Mouse (Mus musculus) liver, embryonic 14 days (tissue): ENCODE measurements around the gene Lcn12. TPM values are rescaled to one million over a fixed set of nuclear protein-coding genes. Genes with fewer than 3 reads are reported as not detected.

Source experiments
- polyA plus RNA-seq: library from polyadenylated mRNA; depleted of rRNA; stranded (reverse); fragments of >200 nt; gene quantifications from 2 replicates; pipeline ENCODE4 v1.2.3, GENCODE M21; 2012; rRNA removed

Lcn12 gene
- not detected in 2 replicates for polyA plus RNA-seq

GRCm38 (mm10) chr2:25493476-25493961 lies at the start of gene Lcn12:
TSS of gene Lcn12 (minus strand) at chr2:25493911.

GRCm38 (mm10) chr2:25501593-25502486 lies 8.1 kb upstream of the Lcn12 start, which contains the start of gene C8g:
TSS of gene C8g (minus strand) at chr2:25501719.

DNA sequence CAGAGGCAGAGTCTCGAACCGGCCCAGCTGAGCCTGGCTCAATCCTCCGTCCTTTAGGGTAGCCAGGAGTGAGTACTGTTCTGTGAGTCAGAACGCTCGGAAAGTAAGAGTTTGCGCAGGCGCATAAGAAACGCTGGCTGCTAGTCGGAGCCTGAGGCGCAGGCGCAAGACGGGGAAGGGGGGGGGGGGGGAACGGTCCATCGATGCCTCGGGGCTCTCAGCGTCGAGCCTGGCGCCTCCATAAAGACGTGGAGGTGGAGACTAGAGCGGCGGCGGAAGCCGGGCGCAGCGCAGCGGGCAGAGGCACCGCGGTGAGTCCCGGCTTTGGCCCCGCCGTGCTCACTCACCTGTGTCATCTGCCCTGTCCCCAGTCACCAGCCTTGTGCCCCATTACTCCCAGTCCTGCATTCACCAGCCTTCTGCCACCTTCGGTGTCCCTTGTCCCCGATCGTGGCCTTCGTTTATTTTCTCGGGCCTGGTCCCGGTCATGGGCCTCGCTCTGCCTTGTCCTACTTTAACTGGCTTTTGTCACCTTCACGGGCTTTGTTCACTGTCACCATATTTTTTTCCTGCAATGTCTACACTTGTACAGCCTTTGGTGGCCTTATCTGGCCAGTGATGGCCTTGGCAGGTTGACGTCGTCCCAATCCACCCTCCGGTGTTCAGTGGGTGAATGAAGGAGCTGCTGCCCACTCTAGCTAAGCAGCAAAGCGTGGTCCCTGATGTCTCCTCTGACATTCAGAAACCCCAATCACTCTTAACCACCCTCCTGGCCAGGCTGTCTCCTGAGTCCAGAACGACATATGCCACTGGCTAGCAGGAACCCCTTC lies 7.1 kb upstream of the Lcn12 start, which contains the start of gene Fbxw5:
Gene Fbxw5 (plus strand): TSS at position 175 of the 830 bp plus-strand sequence.

GRCm38 (mm10) chr2:25469969-25470368 lies 23.7 kb downstream of the Lcn12 start, which contains the start of gene Ptgds:
TSS of gene Ptgds (minus strand) at chr2:25470046.

GRCm38 (mm10) chr2:25460551-25461309 lies 33.0 kb downstream of the Lcn12 start, which contains the start of gene Paxx:
TSS of gene Paxx (minus strand) at chr2:25461094.

DNA sequence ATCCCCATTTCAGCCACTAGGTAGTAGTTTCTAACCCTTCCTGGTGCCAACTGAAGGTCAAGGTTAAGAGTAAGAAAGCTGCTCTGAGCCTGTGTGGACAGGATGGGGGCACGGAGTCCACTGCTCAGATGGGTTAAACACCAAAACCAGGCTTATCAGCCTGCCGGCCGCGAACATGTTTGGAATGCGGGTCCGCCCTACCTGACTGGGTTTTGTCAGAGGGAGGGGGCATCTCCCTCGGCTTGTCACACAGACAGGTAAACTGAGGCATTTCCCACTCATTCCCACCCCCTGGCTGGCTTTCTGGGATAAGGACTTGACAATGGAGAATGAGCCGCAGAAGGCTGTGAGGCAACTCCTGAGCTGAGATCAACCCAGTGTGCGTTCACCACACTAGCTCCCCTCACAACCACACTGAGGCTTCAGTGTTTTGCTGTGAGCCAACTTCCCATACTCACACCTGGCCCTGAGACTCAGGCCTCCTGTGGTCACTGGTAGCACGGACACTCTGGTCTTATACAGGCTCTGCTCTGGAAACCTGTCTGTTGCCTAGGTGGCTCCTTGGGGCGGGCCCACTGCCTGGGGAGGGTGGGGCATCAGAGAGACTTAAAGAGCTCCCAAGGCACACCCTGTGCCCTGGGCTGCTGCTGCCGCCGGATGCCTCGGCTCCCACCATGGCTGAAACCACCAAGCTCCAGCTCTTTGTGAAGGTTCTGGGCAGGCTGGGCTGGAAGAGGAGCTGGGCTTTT lies 37.3 kb downstream of the Lcn12 start, which contains the start of gene Clic3:
Gene Clic3 (plus strand): TSS at position 634 of the 749 bp plus-strand sequence.

Other genes starting within 250 kb of the Lcn12 start
- 4.7 and 5.3 TPM in 2 replicates for gene AL732309.1, start 247.0 kb downstream of the Lcn12 start, polyA plus RNA-seq
- 6.5 and 7.9 TPM in 2 replicates for gene Tmem203, start 238.5 kb downstream of the Lcn12 start, polyA plus RNA-seq
- 2.0 and 3.1 TPM in 2 replicates for gene Tprn, start 231.3 kb downstream of the Lcn12 start, polyA plus RNA-seq
- 70.9 and 83.9 TPM in 2 replicates for gene Ssna1, start 221.5 kb downstream of the Lcn12 start, polyA plus RNA-seq
- 21.4 and 24.9 TPM in 2 replicates for gene Anapc2, start 221.4 kb downstream of the Lcn12 start, polyA plus RNA-seq
- gene Tmem210, start 205.8 kb downstream of the Lcn12 start, polyA plus RNA-seq = not detected in 2 replicates
- 0.02 TPM in 1 of 2 replicates, not detected in the other for gene Lrrc26, start 204.0 kb downstream of the Lcn12 start, polyA plus RNA-seq
- gene Grin1, start 174.7 kb downstream of the Lcn12 start, polyA plus RNA-seq = 0.02 and 0.03 TPM in 2 replicates
- 5.0 and 8.0 TPM in 2 replicates for gene Man1b1, start 161.6 kb downstream of the Lcn12 start, polyA plus RNA-seq
- 9.5 and 11.0 TPM in 2 replicates for gene Dpp7, start 137.6 kb downstream of the Lcn12 start, polyA plus RNA-seq
- gene Uap1l1, start 128.2 kb downstream of the Lcn12 start, polyA plus RNA-seq = 3.3 and 4.3 TPM in 2 replicates
- 18.3 and 19.0 TPM in 2 replicates for gene Sapcd2, start 121.6 kb downstream of the Lcn12 start, polyA plus RNA-seq
- gene Entpd2, start 98.0 kb downstream of the Lcn12 start, polyA plus RNA-seq = 0.18 and 0.22 TPM in 2 replicates
- gene Npdc1, start 94.6 kb downstream of the Lcn12 start, polyA plus RNA-seq = 3.2 and 3.7 TPM in 2 replicates
- gene Fut7, start 70.6 kb downstream of the Lcn12 start, polyA plus RNA-seq = 0.37 and 0.68 TPM in 2 replicates
- 1.9 and 2.4 TPM in 2 replicates for gene Abca2, start 65.2 kb downstream of the Lcn12 start, polyA plus RNA-seq
- gene Clic3, start 37.1 kb downstream of the Lcn12 start, polyA plus RNA-seq = 0.14 and 0.23 TPM in 2 replicates
- gene Paxx, start 32.8 kb downstream of the Lcn12 start, polyA plus RNA-seq = 7.5 and 7.9 TPM in 2 replicates
- gene Ptgds, start 23.9 kb downstream of the Lcn12 start, polyA plus RNA-seq = 0.21 TPM in 2 replicates
- gene Fbxw5, start 6.8 kb upstream of the Lcn12 start, polyA plus RNA-seq = 4.5 and 8.5 TPM in 2 replicates
- gene C8g, start 7.8 kb upstream of the Lcn12 start, polyA plus RNA-seq = 19.1 and 24.6 TPM in 2 replicates
- gene Traf2, start 53.0 kb upstream of the Lcn12 start, polyA plus RNA-seq = 5.3 and 6.8 TPM in 2 replicates
- gene Edf1, start 63.9 kb upstream of the Lcn12 start, polyA plus RNA-seq = 107 and 113 TPM in 2 replicates
- 6.2 and 6.3 TPM in 2 replicates for gene Mamdc4, start 80.9 kb upstream of the Lcn12 start, polyA plus RNA-seq
- 32.3 and 33.8 TPM in 2 replicates for gene Phpt1, start 81.3 kb upstream of the Lcn12 start, polyA plus RNA-seq
- gene Ajm1, start 87.8 kb upstream of the Lcn12 start, polyA plus RNA-seq = 0.02 and 0.06 TPM in 2 replicates
- gene Rabl6, start 114.6 kb upstream of the Lcn12 start, polyA plus RNA-seq = 20.4 and 22.4 TPM in 2 replicates
- not detected in 2 replicates for gene Ccdc183, start 123.8 kb upstream of the Lcn12 start, polyA plus RNA-seq
- 9.5 and 10.0 TPM in 2 replicates for gene Tmem141, start 128.1 kb upstream of the Lcn12 start, polyA plus RNA-seq
- 21.6 and 24.9 TPM in 2 replicates for gene Fcna, start 134.1 kb upstream of the Lcn12 start, polyA plus RNA-seq
- gene Lcn8, start 159.2 kb upstream of the Lcn12 start, polyA plus RNA-seq = not detected in 2 replicates
- not detected in 2 replicates for gene Lcn5, start 164.0 kb upstream of the Lcn12 start, polyA plus RNA-seq
- not detected in 2 replicates for gene Lcn6, start 182.9 kb upstream of the Lcn12 start, polyA plus RNA-seq
- not detected in 2 replicates for gene Lcn10, start 188.8 kb upstream of the Lcn12 start, polyA plus RNA-seq
- gene Obp2a, start 206.1 kb upstream of the Lcn12 start, polyA plus RNA-seq = not detected in 2 replicates
- 4.2 TPM in 2 replicates for gene Bmyc, start 212.8 kb upstream of the Lcn12 start, polyA plus RNA-seq
- gene Obp2b, start 243.1 kb upstream of the Lcn12 start, polyA plus RNA-seq = not detected in 2 replicates